Mouse (Mus musculus): ENCODE measurements around the gene Strap. TPM values are rescaled to one million over a fixed set of nuclear protein-coding genes. Genes with fewer than 3 reads are reported as not detected.

Strap gene
- polyA plus RNA-seq, 1 experiment from 2014 or later, result 177 TPM

DNA sequence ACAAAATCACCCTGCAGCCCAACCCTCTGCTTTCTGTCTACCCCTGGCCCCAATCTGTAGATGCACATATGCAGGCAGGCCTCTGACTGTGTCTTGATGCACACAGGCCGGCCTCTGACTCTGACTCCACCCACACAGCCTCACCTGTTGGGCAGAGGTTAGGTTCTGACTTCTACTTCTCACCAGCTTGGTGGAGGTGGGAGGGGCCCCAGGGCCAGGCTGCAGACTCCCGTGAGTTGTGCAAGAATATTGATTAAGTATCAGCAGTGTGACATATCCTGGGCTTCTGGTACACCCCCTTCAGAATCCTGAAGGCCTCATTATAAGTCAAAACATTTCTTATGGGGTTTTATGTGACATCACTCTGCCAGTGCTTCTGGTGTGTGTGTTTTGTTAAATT, 54.8 kb downstream of the Strap start:
- Histone ChIP-seq H3K4me1 (replicated peaks; ENCODE audit: control insufficient read depth, insufficient read depth, low read length) (no peaks in the 10 kb centered on the region), H3K36me3 (replicated peaks; ENCODE audit: control insufficient read depth, insufficient read depth) (no peaks in the 10 kb centered on the region), H3K4me2 (replicated peaks) (no peak overlapping the region), H3K9ac (no peak overlapping the region), H3K27ac (no peak overlapping the region), H3K4me3 (replicated peaks; ENCODE audit: low read length) (no peak overlapping the region), H3K27me3 (ENCODE audit: control insufficient read depth, insufficient read depth, low read length) (no peaks in the 10 kb centered on the region), H3K9me3 (ENCODE audit: control insufficient read depth, low read length) (no peaks in the 10 kb centered on the region)
- 0 out of 2 replicates have a peak, but pooled peaks have one; percentile 34 for ATAC-seq (ENCODE audit: low FRiP score)
- WGBS, result 62% methylated on average over 2 of the region's 2 CpGs
- no peak for DNase-seq (ENCODE audit: low spot score)

DNA sequence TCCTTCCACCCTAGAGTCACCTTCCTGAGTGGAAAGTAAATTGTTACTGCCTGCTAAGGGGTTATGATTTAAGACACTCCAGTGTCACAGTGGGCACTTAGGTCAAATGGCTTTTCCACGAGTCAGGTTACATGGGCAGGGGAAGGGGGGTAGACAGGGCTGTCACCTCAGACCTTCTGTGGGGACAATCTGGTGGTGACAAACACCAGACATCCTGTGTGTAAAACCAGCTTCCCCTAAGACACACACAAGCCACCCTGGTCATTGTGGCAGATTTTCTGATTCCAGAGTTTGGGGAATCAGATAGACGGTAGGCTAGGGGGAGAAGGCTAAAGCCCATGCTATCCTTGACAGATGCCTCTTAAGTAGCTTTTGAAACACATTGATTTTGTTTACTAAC, 60.6 kb downstream of the Strap start:
- DNase-seq (ENCODE audit: low spot score) (no peak), ATAC-seq (ENCODE audit: low FRiP score) (no peak)
- peaks cover 9% of the 10 kb centered on the region for H3K9me3 ChIP-seq (ENCODE audit: control insufficient read depth, low read length)
- no peaks in the 10 kb centered on the region for H3K27me3 ChIP-seq (ENCODE audit: control insufficient read depth, insufficient read depth, low read length)
- WGBS, result 67% methylated on average over 2 of the region's 2 CpGs
- no peak overlapping the region for H3K4me2 ChIP-seq (replicated peaks)
- no peak overlapping the region for H3K9ac ChIP-seq
- no peaks in the 10 kb centered on the region for H3K36me3 ChIP-seq (replicated peaks; ENCODE audit: control insufficient read depth, insufficient read depth)
- no peak overlapping the region for H3K4me3 ChIP-seq (replicated peaks; ENCODE audit: low read length)
- H3K27ac ChIP-seq, result no peak overlapping the region
- no peaks in the 10 kb centered on the region for H3K4me1 ChIP-seq (replicated peaks; ENCODE audit: control insufficient read depth, insufficient read depth, low read length)

DNA sequence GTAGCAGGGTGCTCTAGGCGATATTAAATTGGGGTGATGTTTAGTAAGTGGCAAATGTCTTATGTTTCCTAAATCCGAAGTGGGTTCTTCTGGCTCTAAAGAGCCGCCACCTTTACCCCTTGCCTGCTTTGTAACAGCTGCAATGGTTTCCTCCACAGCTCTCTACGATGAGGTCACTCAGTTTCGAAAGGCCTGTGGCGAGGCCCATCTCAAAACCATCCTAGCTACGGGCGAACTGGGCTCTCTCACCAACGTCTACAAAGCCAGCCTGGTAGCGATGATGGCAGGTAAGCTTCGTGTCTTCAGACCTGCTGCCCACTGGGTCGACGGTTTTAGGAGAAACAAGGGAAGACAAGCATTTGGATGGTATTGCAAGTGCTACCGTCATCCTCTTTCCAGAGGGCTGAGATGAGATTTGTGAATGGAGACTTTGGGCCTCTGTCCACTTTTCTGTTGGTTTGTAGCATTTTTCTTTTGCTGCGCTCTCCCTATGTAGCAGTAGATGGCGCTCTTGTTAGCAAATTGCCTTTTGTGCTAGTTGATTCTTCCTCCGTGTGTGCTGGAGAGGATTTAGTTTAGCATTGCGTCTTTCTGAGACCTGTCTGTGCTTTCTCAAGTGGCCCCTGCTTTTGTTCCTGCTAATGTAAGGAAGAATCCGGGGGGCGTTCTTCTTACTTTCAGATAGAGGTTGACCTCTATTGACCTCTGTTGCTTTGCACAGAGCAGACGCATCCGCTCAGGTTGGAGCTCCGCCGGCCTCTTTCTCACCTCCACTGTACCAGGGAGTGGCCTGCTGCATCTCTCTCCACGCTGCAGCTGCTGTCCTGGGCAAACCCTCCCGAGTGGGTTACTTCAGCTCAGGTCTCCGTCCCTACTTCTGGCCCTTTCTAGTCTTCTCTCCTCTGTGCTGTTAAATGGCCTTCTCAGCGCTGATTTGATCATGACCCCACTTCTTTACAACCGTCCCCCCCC, 62.0 kb downstream of the Strap start:
- no peak overlapping the region for H3K9ac ChIP-seq
- H3K9me3 ChIP-seq (ENCODE audit: control insufficient read depth, low read length), result peaks cover 12% of the 10 kb centered on the region
- H3K36me3 ChIP-seq (replicated peaks; ENCODE audit: control insufficient read depth, insufficient read depth), result no peaks in the 10 kb centered on the region
- ATAC-seq (ENCODE audit: low FRiP score) (peak; percentile 51; the same call in 1 of the 2 replicates), DNase-seq (ENCODE audit: low spot score) (peak; percentile 82)
- 77% methylated on average over 29 of the region's 29 CpGs for WGBS
- H3K4me1 ChIP-seq (replicated peaks; ENCODE audit: control insufficient read depth, insufficient read depth, low read length), result no peaks in the 10 kb centered on the region
- no peak overlapping the region for H3K4me2 ChIP-seq (replicated peaks)
- H3K27me3 ChIP-seq (ENCODE audit: control insufficient read depth, insufficient read depth, low read length), result no peaks in the 10 kb centered on the region
- H3K4me3 ChIP-seq (replicated peaks; ENCODE audit: low read length), result no peak overlapping the region
- no peak overlapping the region for H3K27ac ChIP-seq

DNA sequence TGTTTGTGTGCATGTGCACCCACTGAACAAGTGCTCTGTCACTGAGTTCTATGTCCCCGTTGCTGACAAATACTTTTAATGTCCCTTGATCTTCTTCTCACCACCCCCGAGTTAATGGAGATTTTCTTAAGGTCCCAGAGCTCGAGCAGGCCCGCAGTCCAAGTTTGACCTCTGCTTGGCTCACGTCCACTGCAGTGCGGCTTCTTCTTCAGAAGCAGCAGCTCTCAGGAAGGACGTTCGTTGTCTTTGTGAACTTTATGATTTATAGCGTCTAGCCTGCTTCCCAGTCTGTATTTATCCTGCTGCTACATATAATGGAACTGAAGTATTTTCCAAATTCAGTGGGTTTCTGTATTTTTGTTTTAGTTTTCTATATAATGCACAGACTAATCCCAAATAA, 64.4 kb downstream of the Strap start:
- no peaks in the 10 kb centered on the region for H3K27me3 ChIP-seq (ENCODE audit: control insufficient read depth, insufficient read depth, low read length)
- H3K4me1 ChIP-seq (replicated peaks; ENCODE audit: control insufficient read depth, insufficient read depth, low read length), result no peaks in the 10 kb centered on the region
- WGBS, result 92% methylated on average over 9 of the region's 9 CpGs
- DNase-seq (ENCODE audit: low spot score) (no peak), ATAC-seq (ENCODE audit: low FRiP score) (no peak)
- H3K4me3 ChIP-seq (replicated peaks; ENCODE audit: low read length), result no peak overlapping the region
- no peak overlapping the region for H3K9ac ChIP-seq
- H3K27ac ChIP-seq, result no peak overlapping the region
- no peak overlapping the region for H3K4me2 ChIP-seq (replicated peaks)
- no peaks in the 10 kb centered on the region for H3K36me3 ChIP-seq (replicated peaks; ENCODE audit: control insufficient read depth, insufficient read depth)
- H3K9me3 ChIP-seq (ENCODE audit: control insufficient read depth, low read length), result peaks cover 12% of the 10 kb centered on the region

Other genes with a start within 250 kb of the Strap start
- gene Eps8, start 80.2 kb upstream of the Strap start, polyA plus RNA-seq (2014; fragmentation: Nextera tagmentation; extraction: Ambion mirVana), result 20.2 and 28.3 TPM in 2 replicates
- 12.5 and 12.9 TPM in 2 replicates for gene Dera, start 19.5 kb downstream of the Strap start, polyA plus RNA-seq (2014; fragmentation: Nextera tagmentation; extraction: Ambion mirVana)

Data from hindbrain, embryonic 14.5 days (tissue).